Mouse (Mus musculus) hindbrain, postnatal 0 days (tissue): Measurements from ENCODE around the gene Nrarp. TPM values are rescaled to one million over a fixed set of nuclear protein-coding genes. Genes with fewer than 3 reads are reported as not detected.

ENCODE experiments used
- ATAC-seq: fragments of 200-750 bp; cut with Nextera tagmentation; 2 replicates; pipeline ENCODE4 v1.8.0; 2017; ENCODE audit warnings: mild to moderate bottlenecking, moderate TSS enrichment, moderate library complexity
- DNase-seq: peaks from one replicate; pipeline ENCODE4 v3.0.0-alpha.2; 2015; ENCODE audit warnings: low spot score
- H3K27ac ChIP-seq: fragments of 300-500 bp; sonication (generic); 2 replicates; pipeline ENCODE4 v1.5.1; 2014; ENCODE audit warnings: mild to moderate bottlenecking
- H3K27me3 ChIP-seq: fragments of 300-500 bp; sonication (generic); 2 replicates; pipeline ENCODE4 v1.6.1; 2014; ENCODE audit warnings: low read length, mixed read lengths; ENCODE audit not compliant: insufficient read depth
- H3K36me3 ChIP-seq: fragments of 300-500 bp; sonication (generic); 2 replicates; pipeline ENCODE4 v1.6.1; 2014; ENCODE audit warnings: low read length, mixed read lengths; ENCODE audit not compliant: insufficient read depth
- H3K4me1 ChIP-seq: fragments of 300-500 bp; sonication (generic); 2 replicates; pipeline ENCODE4 v1.6.1; 2014; ENCODE audit warnings: antibody characterized with exemption, low read length, mixed read lengths; ENCODE audit not compliant: insufficient read depth
- H3K4me2 ChIP-seq: fragments of 300-500 bp; sonication (generic); 2 replicates; pipeline ENCODE4 v1.6.1; 2014; ENCODE audit warnings: low read depth, mild to moderate bottlenecking, low read length, moderate library complexity, mixed read lengths
- H3K4me3 ChIP-seq: fragments of 300-500 bp; sonication (generic); 2 replicates; pipeline ENCODE4 v1.5.1; 2014; ENCODE audit warnings: low read length
- H3K9ac ChIP-seq: fragments of 300-500 bp; sonication (generic); replicated peaks from 2 replicates; pipeline ENCODE4 v1.6.1; 2014; ENCODE audit warnings: mild to moderate bottlenecking, low read length, moderate library complexity, mixed read lengths
- H3K9me3 ChIP-seq: fragments of 300-500 bp; sonication (generic); 2 replicates; pipeline ENCODE4 v1.6.1; 2016; ENCODE audit warnings: low read length, mixed read lengths
- CTCF ChIP-seq: IDR thresholded peaks from 2 replicates; pipeline ENCODE4 v1.5.1; 2016; ENCODE audit warnings: antibody characterized with exemption, control low read depth, low read depth
- WGBS: fragments of 180-500 bp; shearing (Covaris S2); extraction: QIAGEN DNeasy Blood & Tissue Kit; methylation state at CpG from one replicate; pipeline ENCODE4 v1.1.7; 2014; 5-methylcytosine and 5-hydroxymethylcytosine counted together
- polyA plus RNA-seq: library from polyadenylated mRNA; unstranded; fragments of >200 nt; fragmentation: Nextera tagmentation; extraction: Ambion mirVana; gene quantifications from 2 replicates; pipeline ENCODE4 v1.2.1, GENCODE M21; 2015
- total RNA-seq: library from RNA; depleted of rRNA; stranded (reverse); fragments of >200 nt; gene quantifications from 2 replicates; pipeline ENCODE4 v1.2.3, GENCODE M21; 2014

Nrarp gene
- total and polyA plus RNA-seq, 2 experiments from 2014 or later: 14.2 to 50.8 TPM

- Histone ChIP-seq H3K4me3 (no peak overlapping the region; the same call in 1 of the 2 replicates), H3K27me3 (no peaks in the 10 kb centered on the region), H3K4me1 (peaks cover 19% of the 10 kb centered on the region), H3K27ac (peak overlapping the region; percentile 97), H3K4me2 (peak overlapping the region; percentile 57; the same call in 1 of the 2 replicates), H3K9me3 (no peaks in the 10 kb centered on the region), H3K36me3 (no peaks in the 10 kb centered on the region), H3K9ac (no peak overlapping the region)
- no peak for TF ChIP-seq CTCF
- WGBS: 66% methylated on average over 8 of the region's 8 CpGs
- DNase-seq (no peak), ATAC-seq (no peak)
Measured at GRCm38 (mm10) chr2:25225811-25226379, 45.3 kb downstream of the Nrarp start.

- no peaks in the 10 kb centered on the region for H3K27me3 ChIP-seq
- no peak for ATAC-seq
- no peak overlapping the region for H3K4me2 ChIP-seq
- no peak overlapping the region for H3K27ac ChIP-seq
- peaks cover 19% of the 10 kb centered on the region for H3K4me1 ChIP-seq
- no peak overlapping the region for H3K4me3 ChIP-seq
- H3K9ac ChIP-seq: no peak overlapping the region
- no peaks in the 10 kb centered on the region for H3K36me3 ChIP-seq
- DNase-seq: peak; percentile 21
- H3K9me3 ChIP-seq: no peaks in the 10 kb centered on the region
- WGBS: 79% methylated on average over 5 of the region's 5 CpGs
- TF ChIP-seq CTCF: no peak
Measured at GRCm38 (mm10) chr2:25226864-25227263, 46.3 kb downstream of the Nrarp start.

GRCm38 (mm10) chr2:25227406-25227805, 46.8 kb downstream of the Nrarp start:
- WGBS: 92% methylated on average over 4 of the region's 4 CpGs
- H3K36me3 ChIP-seq: no peaks in the 10 kb centered on the region
- H3K4me1 ChIP-seq: peaks cover 19% of the 10 kb centered on the region
- DNase-seq (no peak), ATAC-seq (no peak)
- no peak overlapping the region for H3K4me3 ChIP-seq
- no peak for TF ChIP-seq CTCF
- no peaks in the 10 kb centered on the region for H3K9me3 ChIP-seq
- no peak overlapping the region for H3K9ac ChIP-seq
- H3K4me2 ChIP-seq: no peak overlapping the region
- H3K27me3 ChIP-seq: no peaks in the 10 kb centered on the region
- no peak overlapping the region for H3K27ac ChIP-seq

- H3K4me1 ChIP-seq: peaks cover 17% of the 10 kb centered on the region; the same call in 1 of the 2 replicates
- 0% methylated on average over 7 of the region's 7 CpGs for WGBS
- H3K4me2 ChIP-seq: peak overlapping the region; percentile 42
- peak overlapping the region; percentile 81 for H3K27ac ChIP-seq
- DNase-seq (peak; percentile 92), ATAC-seq (peak; percentile 67)
- H3K9ac ChIP-seq: peak overlapping the region; percentile 38; the same call in 1 of the 2 replicates
- TF ChIP-seq CTCF: peak; percentile 79
- no peaks in the 10 kb centered on the region for H3K36me3 ChIP-seq
- H3K27me3 ChIP-seq: no peaks in the 10 kb centered on the region
- peak overlapping the region; percentile 15; the same call in 1 of the 2 replicates for H3K4me3 ChIP-seq
- H3K9me3 ChIP-seq: no peaks in the 10 kb centered on the region
Measured at GRCm38 (mm10) chr2:25228431-25228889, 47.9 kb downstream of the Nrarp start.

GRCm38 (mm10) chr2:25228995-25229530, 48.5 kb downstream of the Nrarp start:
- no peak for DNase-seq
- H3K4me1 ChIP-seq: peaks cover 13% of the 10 kb centered on the region; the same call in 1 of the 2 replicates
- no peak overlapping the region for H3K9ac ChIP-seq
- WGBS: 68% methylated on average over 6 of the region's 6 CpGs
- no peak for ATAC-seq
- no peak for TF ChIP-seq CTCF
- H3K4me3 ChIP-seq: no peak overlapping the region
- H3K27ac ChIP-seq: peak overlapping the region; percentile 81
- H3K4me2 ChIP-seq: no peak overlapping the region
- H3K27me3 ChIP-seq: no peaks in the 10 kb centered on the region
- no peaks in the 10 kb centered on the region for H3K36me3 ChIP-seq
- H3K9me3 ChIP-seq: no peaks in the 10 kb centered on the region

- no peak overlapping the region for H3K4me2 ChIP-seq
- H3K9ac ChIP-seq: no peak overlapping the region
- TF ChIP-seq CTCF: no peak
- 80% methylated on average over 5 of the region's 5 CpGs for WGBS
- no peak for DNase-seq
- H3K4me3 ChIP-seq: no peak overlapping the region
- no peaks in the 10 kb centered on the region for H3K9me3 ChIP-seq
- H3K27ac ChIP-seq: no peak overlapping the region
- ATAC-seq: no peak
- H3K36me3 ChIP-seq: no peaks in the 10 kb centered on the region
- H3K27me3 ChIP-seq: no peaks in the 10 kb centered on the region
- H3K4me1 ChIP-seq: peaks cover 13% of the 10 kb centered on the region; the same call in 1 of the 2 replicates
Measured at GRCm38 (mm10) chr2:25229582-25229981, 49.0 kb downstream of the Nrarp start.

- no peak overlapping the region for H3K9ac ChIP-seq
- H3K4me2 ChIP-seq: no peak overlapping the region
- no peak for DNase-seq
- no peak for TF ChIP-seq CTCF
- H3K27ac ChIP-seq: no peak overlapping the region
- H3K4me1 ChIP-seq: peaks cover 10% of the 10 kb centered on the region; the same call in 1 of the 2 replicates
- H3K4me3 ChIP-seq: no peak overlapping the region
- no peaks in the 10 kb centered on the region for H3K9me3 ChIP-seq
- H3K27me3 ChIP-seq: no peaks in the 10 kb centered on the region
- no peak for ATAC-seq
- H3K36me3 ChIP-seq: no peaks in the 10 kb centered on the region
- WGBS: 86% methylated on average over 7 of the region's 7 CpGs
Measured at GRCm38 (mm10) chr2:25230581-25230980, 50.0 kb downstream of the Nrarp start.
